31 mouse cellular contexts compared by ENCODE assay signal in genomic region chr6:70729125-70729524, GRCm38 (mm10).
A peak's percentile ranks its signal among the peaks of the same experiment; 100 is the strongest.
DNase-seq lines count a peak whose midpoint lies in the region; ATAC-seq and TF ChIP-seq lines count a peak whose summit lies in the region.
"Had no signal": no experiment of that assay in that cellular context is flagged by ENCODE, and none has a peak within 500 bp of the region (broad histone marks: within the 10 kb centered on the region; RNA-seq: fewer than 3 reads in every experiment).

No protein-coding gene starts in this region.

- TF ChIP-seq CTCF in stomach, postnatal 0 days (IDR thresholded peaks at IDR 0.05; ENCODE audit: low read depth): no peak

- peak; percentile 77; the same call in 1 of the 2 replicates for ATAC-seq in stomach, embryonic 15.5 days (ENCODE audit: insufficient read depth, low FRiP score, low read depth)
- ATAC-seq in stomach, postnatal 0 days (ENCODE audit: low FRiP score, low TSS enrichment): no peak
- ATAC-seq in liver, embryonic 11.5 days (replicated peaks; ENCODE audit: low FRiP score): peak; percentile 87
- peak; percentile 85 for ATAC-seq in liver, embryonic 16.5 days (ENCODE audit: low read depth)
- no peak for ATAC-seq in intestine, embryonic 16.5 days
- ATAC-seq: forebrain, embryonic 16.5 days; hindbrain, postnatal 0 days; intestine, embryonic 15.5 days; midbrain, embryonic 16.5 days; Patski had no signal

- H3K9ac ChIP-seq in stomach, embryonic 15.5 days: no peak overlapping the region
- H3K9ac ChIP-seq in stomach, postnatal 0 days (ENCODE audit: low read length): no peak overlapping the region
- H3K9ac ChIP-seq in liver, embryonic 11.5 days (ENCODE audit: low read depth, low read length): no peak overlapping the region
- no peak overlapping the region for H3K9ac ChIP-seq in liver, embryonic 16.5 days (ENCODE audit: low read depth, low read length)
- H3K9ac ChIP-seq in intestine, embryonic 16.5 days (ENCODE audit: low read depth, low read length): no peak overlapping the region
- H3K9ac ChIP-seq: embryonic facial prominence, embryonic 12.5 days; hindbrain, embryonic 12.5 days; intestine, embryonic 15.5 days; lung, embryonic 14.5 days; neural tube, embryonic 13.5 days had no signal

- DNase-seq in stomach, postnatal 0 days (ENCODE audit: low spot score): no peak
- DNase-seq in liver, embryonic 11.5 days (ENCODE audit: low spot score): no peak
- no peak for DNase-seq in thymus, postnatal 36 days
- DNase-seq in heart, postnatal 4 days: no peak
- DNase-seq: adrenal gland, postnatal 14 days; cerebellum, adult 11 months; cerebellum, adult 9-10 months; embryo, embryonic 11 days; gastrocnemius, adult 2 months; heart, postnatal 14 days; kidney, adult 9 months; kidney, postnatal 10 days; layer of hippocampus, postnatal 36 days; left cerebral cortex, postnatal 4 days; lung, embryonic 14.5 days; lung, postnatal 14 days; right cerebral cortex, postnatal 4 days; thymus, adult 18-20 months; thymus, postnatal 25 days had no signal

- no peak overlapping the region for H3K4me3 ChIP-seq in stomach, embryonic 15.5 days (replicated peaks)
- no peak overlapping the region for H3K4me3 ChIP-seq in stomach, postnatal 0 days (ENCODE audit: low read depth, low read length)
- H3K4me3 ChIP-seq in liver, embryonic 11.5 days (ENCODE audit: low read depth, low read length): no peak overlapping the region
- no peak overlapping the region for H3K4me3 ChIP-seq in liver, embryonic 16.5 days (ENCODE audit: low read depth, low read length)
- H3K4me3 ChIP-seq in intestine, embryonic 16.5 days (ENCODE audit: low read length): no peak overlapping the region
- H3K4me3 ChIP-seq: embryonic facial prominence, embryonic 12.5 days; gastrocnemius, adult 2 months; hindbrain, embryonic 12.5 days; intestine, embryonic 15.5 days; neural tube, embryonic 13.5 days had no signal

- no peaks in the 10 kb centered on the region for H3K4me1 ChIP-seq in stomach, embryonic 15.5 days
- no peaks in the 10 kb centered on the region for H3K4me1 ChIP-seq in stomach, postnatal 0 days (replicated peaks; ENCODE audit: control insufficient read depth, insufficient read depth)
- peaks cover 11% of the 10 kb centered on the region for H3K4me1 ChIP-seq in liver, embryonic 11.5 days (replicated peaks; ENCODE audit: control insufficient read depth, insufficient read depth, low read length)
- H3K4me1 ChIP-seq in liver, embryonic 16.5 days (ENCODE audit: control insufficient read depth, low read depth, low read length): peaks cover 41% of the 10 kb centered on the region
- H3K4me1 ChIP-seq in intestine, embryonic 16.5 days (ENCODE audit: control insufficient read depth, insufficient read depth, low read length): no peaks in the 10 kb centered on the region
- H3K4me1 ChIP-seq: embryonic facial prominence, embryonic 12.5 days; hindbrain, embryonic 12.5 days; intestine, embryonic 15.5 days; neural tube, embryonic 13.5 days had no signal

- no peaks in the 10 kb centered on the region for H3K9me3 ChIP-seq in stomach, embryonic 15.5 days
- no peaks in the 10 kb centered on the region for H3K9me3 ChIP-seq in stomach, postnatal 0 days (ENCODE audit: control insufficient read depth, low read length)
- H3K9me3 ChIP-seq in liver, embryonic 11.5 days (ENCODE audit: control insufficient read depth, low read length): no peaks in the 10 kb centered on the region
- H3K9me3 ChIP-seq in liver, embryonic 16.5 days (replicated peaks; ENCODE audit: control insufficient read depth, low read length): no peaks in the 10 kb centered on the region
- no peaks in the 10 kb centered on the region for H3K9me3 ChIP-seq in intestine, embryonic 16.5 days (ENCODE audit: control insufficient read depth, low read length)
- H3K9me3 ChIP-seq: embryonic facial prominence, embryonic 12.5 days; hindbrain, embryonic 12.5 days; intestine, embryonic 15.5 days; neural tube, embryonic 13.5 days had no signal

- H3K4me2 ChIP-seq in stomach, embryonic 15.5 days: no peak overlapping the region
- no peak overlapping the region for H3K4me2 ChIP-seq in stomach, postnatal 0 days (replicated peaks; ENCODE audit: low read depth)
- no peak overlapping the region for H3K4me2 ChIP-seq in liver, embryonic 11.5 days
- peak overlapping the region; percentile 34; the same call in 1 of the 2 replicates for H3K4me2 ChIP-seq in liver, embryonic 16.5 days (ENCODE audit: low read depth, low read length)
- no peak overlapping the region for H3K4me2 ChIP-seq in intestine, embryonic 16.5 days (ENCODE audit: low read depth, low read length)
- H3K4me2 ChIP-seq: embryonic facial prominence, embryonic 12.5 days; hindbrain, embryonic 12.5 days; intestine, embryonic 15.5 days; lung, embryonic 14.5 days; midbrain, embryonic 11.5 days; neural tube, embryonic 13.5 days had no signal

- no peak overlapping the region for H3K27ac ChIP-seq in stomach, embryonic 15.5 days
- no peak overlapping the region for H3K27ac ChIP-seq in stomach, postnatal 0 days (replicated peaks)
- H3K27ac ChIP-seq in liver, embryonic 11.5 days (ENCODE audit: low read depth, low read length): peak overlapping the region; percentile 71
- H3K27ac ChIP-seq in liver, embryonic 16.5 days (ENCODE audit: low read length): peak overlapping the region; percentile 78
- H3K27ac ChIP-seq in intestine, embryonic 16.5 days (ENCODE audit: low read length): no peak overlapping the region
- H3K27ac ChIP-seq: embryonic facial prominence, embryonic 12.5 days; gastrocnemius, adult 2 months; hindbrain, embryonic 12.5 days; hindbrain, postnatal 0 days; intestine, embryonic 15.5 days; neural tube, embryonic 13.5 days had no signal

- H3K27me3 ChIP-seq in stomach, embryonic 15.5 days (replicated peaks): no peaks in the 10 kb centered on the region
- H3K27me3 ChIP-seq in stomach, postnatal 0 days (ENCODE audit: control insufficient read depth, insufficient read depth, low read length): no peaks in the 10 kb centered on the region
- no peaks in the 10 kb centered on the region for H3K27me3 ChIP-seq in liver, embryonic 11.5 days (replicated peaks; ENCODE audit: control insufficient read depth, insufficient read depth, low read length)
- H3K27me3 ChIP-seq in liver, embryonic 16.5 days (ENCODE audit: control insufficient read depth, insufficient read depth, low read depth, low read length): no peaks in the 10 kb centered on the region
- no peaks in the 10 kb centered on the region for H3K27me3 ChIP-seq in intestine, embryonic 16.5 days (replicated peaks; ENCODE audit: control insufficient read depth, insufficient read depth, low read length)
- H3K27me3 ChIP-seq: embryonic facial prominence, embryonic 12.5 days; hindbrain, embryonic 12.5 days; intestine, embryonic 15.5 days; neural tube, embryonic 13.5 days had no signal

- H3K36me3 ChIP-seq in stomach, embryonic 15.5 days: no peaks in the 10 kb centered on the region
- no peaks in the 10 kb centered on the region for H3K36me3 ChIP-seq in stomach, postnatal 0 days (ENCODE audit: control insufficient read depth, insufficient read depth, low read length)
- H3K36me3 ChIP-seq in liver, embryonic 11.5 days (ENCODE audit: control insufficient read depth, insufficient read depth, low read length): no peaks in the 10 kb centered on the region
- no peaks in the 10 kb centered on the region for H3K36me3 ChIP-seq in liver, embryonic 16.5 days (ENCODE audit: control insufficient read depth, insufficient read depth)
- no peaks in the 10 kb centered on the region for H3K36me3 ChIP-seq in intestine, embryonic 16.5 days (ENCODE audit: control insufficient read depth, insufficient read depth, low read length)
- H3K36me3 ChIP-seq: embryonic facial prominence, embryonic 12.5 days; hindbrain, embryonic 12.5 days; intestine, embryonic 15.5 days; neural tube, embryonic 13.5 days had no signal

- whole genome bisulfite sequencing in stomach, embryonic 15.5 days: 85% methylated on average over 1 of the region's 1 CpGs
- WGBS in stomach, postnatal 0 days: 86% methylated on average over 1 of the region's 1 CpGs
- WGBS in liver, embryonic 11.5 days: 74% methylated on average over 1 of the region's 1 CpGs
- WGBS in liver, embryonic 16.5 days (ENCODE audit: insufficient replicate concordance): 48% methylated on average over 1 of the region's 1 CpGs
- WGBS in intestine, embryonic 16.5 days: 84% methylated on average over 1 of the region's 1 CpGs

- TF ChIP-seq EP300 in stomach, postnatal 0 days (optimal IDR thresholded peaks at IDR 0.05): no peak

Comparison
In these comparisons a context has a peak if more than half of its experiments do, and no peak if none do; other contexts are left out.
1. ATAC-seq: peak in stomach, embryonic 15.5 days (single experiment), liver, embryonic 11.5 days (single experiment) and liver, embryonic 16.5 days (single experiment); none in stomach, postnatal 0 days (single experiment) and intestine, embryonic 16.5 days (single experiment).
2. H3K27ac ChIP-seq: peak in liver, embryonic 11.5 days (single experiment) and liver, embryonic 16.5 days (single experiment); none in stomach, embryonic 15.5 days (single experiment), stomach, postnatal 0 days (single experiment) and intestine, embryonic 16.5 days (single experiment).